Mouse (Mus musculus): ENCODE data around the gene Actb. TPM values are rescaled to one million over a fixed set of nuclear protein-coding genes. Genes with fewer than 3 reads are reported as not detected.

Gene Actb
- polyA plus RNA-seq, 2 experiments from 2014 or later: 21,144 to 46,167 TPM

DNA sequence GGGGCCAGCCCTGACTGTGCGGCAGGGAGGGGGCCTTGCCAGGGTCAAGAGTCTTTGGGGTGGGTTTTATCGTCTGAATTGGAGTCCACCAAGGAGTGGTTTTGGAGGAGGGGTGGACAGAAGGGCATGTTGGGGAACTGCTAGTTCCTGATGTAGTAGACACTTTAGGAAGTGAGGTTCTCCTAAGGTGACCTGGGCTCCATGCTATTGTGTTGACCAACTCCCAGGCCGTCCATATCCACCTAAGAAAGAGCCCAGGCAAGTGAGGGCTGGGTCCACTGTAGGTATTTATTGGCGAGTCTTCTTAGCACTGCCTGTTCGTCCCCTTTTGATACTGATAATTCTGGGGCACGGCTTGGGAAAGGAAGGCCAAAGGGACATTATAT lies 14.5 kb upstream of the Actb start:
- peak; percentile 1 for ATAC-seq

DNA sequence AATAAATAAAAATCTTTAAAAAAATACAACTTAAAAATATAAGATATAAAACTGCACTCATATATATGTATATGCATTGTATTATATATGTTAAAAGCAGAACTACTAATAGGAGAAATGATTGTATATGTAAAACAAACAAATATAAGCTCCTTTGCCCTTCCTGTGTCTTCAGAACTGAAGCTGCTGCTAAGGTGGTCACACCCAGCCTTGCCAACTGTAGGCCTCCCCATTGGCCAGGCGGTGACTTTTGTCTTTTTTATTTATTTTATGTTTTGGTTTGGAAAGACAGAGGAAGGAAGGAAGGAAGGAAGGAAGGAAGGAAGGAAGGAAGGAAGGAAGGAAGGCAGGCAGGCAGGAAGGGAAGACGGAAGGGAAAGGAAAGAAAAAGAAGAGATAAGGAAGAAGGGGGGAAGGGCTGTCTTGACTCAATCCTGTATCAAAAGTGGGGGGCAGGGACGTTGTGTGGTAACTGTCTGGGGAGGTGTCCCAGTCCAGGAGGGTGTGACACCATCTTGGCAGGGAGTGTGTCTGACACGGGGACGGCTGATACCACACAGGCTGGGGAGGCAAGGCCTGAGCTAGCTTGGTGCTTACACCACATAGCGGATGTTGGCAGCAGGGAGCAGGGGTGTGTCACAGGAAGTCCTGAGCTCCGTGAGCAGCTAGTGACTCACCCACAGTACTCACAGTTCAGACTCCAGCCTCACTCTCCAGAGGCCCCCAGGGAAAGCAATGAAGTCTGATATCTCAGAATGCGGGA lies 13.9 kb upstream of the Actb start:
- ATAC-seq: peak; percentile 99

DNA sequence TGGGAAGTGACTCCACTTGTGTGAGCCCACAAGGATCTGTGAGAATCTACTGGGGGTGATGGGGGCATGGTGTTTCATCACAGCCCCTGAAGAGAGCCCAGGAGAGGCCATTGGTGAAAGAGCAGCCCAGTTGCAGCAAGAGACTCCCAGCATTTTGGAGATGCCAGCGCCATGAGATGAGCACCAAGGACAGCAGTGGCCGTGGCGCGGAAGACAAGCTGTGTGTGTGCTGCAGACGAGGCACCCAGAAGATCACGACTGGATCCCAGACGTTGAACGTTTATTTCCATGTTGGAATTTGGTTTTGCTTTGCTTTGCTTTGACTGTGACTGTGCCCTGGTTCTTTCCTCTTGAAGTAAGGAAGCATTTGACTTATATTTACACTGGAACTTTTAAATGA lies 10.8 kb upstream of the Actb start:
- ATAC-seq: no peak

DNA sequence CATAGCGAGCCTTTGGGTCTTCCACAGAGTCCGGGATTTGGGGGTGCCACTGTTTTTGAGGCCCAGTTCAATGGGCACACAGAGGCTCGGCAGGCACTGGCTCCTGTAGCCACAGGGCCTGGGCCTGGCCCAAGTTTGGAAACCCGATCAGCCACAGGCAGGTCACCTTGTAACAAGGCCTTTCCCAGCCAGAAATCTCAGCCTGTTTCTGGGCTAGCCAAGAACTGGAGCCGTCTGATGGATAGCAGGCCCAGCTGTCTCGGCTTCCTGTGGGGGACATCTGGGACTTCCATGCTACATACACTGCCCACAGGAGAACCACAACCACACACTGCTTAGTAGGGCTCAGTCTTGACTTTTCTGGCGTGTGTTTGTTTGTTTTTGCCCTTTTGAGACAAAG lies 10.0 kb upstream of the Actb start:
- ATAC-seq: no peak

DNA sequence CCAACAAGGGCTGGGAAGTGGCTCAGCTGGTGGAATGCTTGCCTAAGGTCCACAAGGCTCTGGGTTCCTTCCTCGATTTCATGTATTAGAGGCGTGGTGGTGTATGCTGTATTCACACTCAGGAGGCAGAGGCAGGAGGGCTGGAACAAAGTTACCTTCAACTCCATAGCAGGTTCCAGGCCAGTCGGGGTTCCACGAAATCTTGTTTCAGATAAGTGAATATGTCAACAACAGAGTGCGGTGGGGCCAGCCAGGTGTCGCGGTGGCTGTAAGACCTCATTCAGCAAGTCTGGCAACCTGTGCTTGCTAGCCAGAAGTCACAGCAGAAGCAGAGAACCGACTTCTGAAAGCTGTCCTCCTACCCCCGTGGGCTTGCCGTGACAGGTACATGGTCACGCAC lies 8.7 kb upstream of the Actb start:
- ATAC-seq: no peak

DNA sequence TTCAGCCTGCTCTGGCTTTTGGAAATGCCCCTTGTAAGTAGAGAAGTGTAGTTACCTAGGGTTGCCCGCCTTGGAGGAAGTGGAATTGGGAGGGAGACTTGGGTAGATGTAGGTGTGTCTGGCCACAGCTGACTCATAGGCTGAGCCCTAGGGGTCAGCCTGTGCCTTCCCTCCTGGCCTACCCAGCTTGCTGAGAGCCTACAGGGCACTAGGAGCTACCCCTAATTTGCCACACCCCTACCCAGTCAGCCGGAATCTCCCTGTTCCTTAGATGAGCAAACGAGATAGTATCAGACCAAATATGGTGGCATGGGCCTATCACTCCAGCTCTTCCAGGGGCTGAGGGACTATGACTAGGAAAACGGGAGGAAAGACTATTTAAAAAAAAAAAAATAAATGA lies 6.2 kb upstream of the Actb start:
- ATAC-seq: no peak

DNA sequence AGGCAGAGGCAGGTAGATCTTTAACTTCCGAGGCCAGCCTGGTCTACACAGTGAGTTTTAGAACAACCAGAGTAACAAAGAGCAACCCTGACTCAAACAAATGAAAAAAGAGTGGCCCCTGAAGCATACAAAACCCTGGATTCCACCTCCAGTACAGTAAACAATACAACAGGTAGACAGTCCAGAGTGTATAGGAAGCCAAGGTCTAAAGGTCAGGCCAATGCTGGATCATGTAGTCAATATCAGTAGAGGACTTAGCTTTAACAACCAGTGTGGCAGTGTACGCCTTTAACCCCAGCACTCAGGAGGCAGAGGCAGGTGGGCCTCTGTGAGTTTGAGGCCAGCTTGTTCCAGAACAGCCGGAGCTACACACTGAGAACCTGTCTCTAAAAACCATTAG lies 5.8 kb upstream of the Actb start:
- ATAC-seq: no peak

DNA sequence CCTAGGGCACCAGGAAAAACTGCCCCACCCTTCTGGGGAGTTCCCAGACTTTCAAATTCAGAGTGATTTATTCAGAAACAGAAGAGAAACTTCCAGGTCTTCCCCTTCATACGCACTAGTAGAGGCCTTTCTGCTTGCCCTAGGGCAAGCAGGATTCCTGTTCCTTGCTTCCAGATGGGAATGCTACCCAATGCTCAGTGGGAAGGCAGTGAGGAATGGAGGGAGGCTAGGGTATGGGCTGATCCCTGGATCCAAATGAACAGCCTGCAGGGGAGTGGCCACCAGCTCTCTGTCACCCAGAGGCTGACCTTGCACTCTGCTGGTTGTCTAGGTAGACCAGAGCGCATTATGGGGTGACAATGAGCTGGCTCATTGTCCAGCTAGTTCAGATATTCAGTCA lies 5.1 kb upstream of the Actb start:
- no peak for ATAC-seq

DNA sequence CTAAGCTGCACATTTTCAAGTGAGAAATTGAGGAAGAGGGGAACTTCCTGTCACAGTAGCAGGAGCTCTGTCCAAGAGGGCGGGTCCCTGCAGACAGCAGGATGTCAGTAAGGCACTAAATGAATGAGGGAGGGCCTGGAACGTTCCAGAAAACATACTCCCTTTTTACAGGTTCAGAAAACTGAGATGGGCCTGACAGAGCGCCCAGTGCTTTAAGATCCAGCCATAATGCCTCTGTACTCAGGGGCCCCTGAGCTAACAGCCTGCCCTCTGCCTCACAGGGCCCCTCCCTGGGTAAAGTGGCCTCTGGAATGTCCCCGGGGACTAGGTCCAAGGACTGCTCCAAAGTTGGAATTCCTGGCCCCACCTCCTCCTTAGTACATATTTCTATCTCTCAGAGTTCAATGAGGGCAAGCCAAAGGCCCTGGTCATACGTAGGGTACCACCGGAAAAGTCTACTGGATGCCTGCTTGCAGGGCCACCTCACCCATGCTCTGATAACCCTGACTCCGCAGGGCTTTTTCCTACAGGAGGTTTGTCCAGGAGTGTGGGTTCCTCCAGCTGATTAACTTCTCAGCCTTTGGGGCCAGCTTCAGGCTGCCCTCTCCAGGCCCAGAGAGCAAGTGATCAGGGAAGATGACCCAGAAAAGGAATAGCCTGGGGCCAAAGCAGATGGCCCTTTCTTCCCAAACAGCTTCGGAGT lies 3.2 kb upstream of the Actb start:
- ATAC-seq: peak; percentile 38

DNA sequence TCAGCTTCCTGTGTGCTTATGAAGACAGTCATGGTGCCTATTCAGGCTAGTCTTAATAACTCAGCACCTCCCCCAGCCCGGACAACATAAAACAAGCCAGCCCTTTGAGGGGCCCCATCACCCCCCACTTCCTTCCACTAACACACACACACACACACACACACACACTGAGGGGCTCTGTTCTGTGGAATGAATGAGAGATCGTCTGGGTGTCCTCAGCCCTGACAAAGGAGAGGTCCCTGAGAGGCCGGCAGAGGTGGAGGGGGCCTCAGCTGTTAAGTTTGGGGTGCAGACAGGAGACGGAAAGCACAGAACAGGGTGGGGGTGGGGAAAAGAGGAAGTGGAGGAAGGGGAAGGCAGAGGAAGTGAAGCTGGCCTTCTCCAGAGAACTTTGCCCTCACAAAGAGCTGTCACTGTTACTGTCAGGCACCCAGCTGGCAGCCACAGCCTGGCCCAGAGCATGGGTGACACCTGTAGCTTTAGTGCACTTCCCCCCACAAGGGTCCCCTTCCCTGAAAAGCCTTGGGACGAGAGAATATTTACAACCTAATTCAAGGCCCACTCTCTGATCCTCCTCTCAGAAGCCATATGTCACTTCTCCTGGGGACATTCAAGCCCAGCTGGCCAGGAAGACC lies 2.5 kb upstream of the Actb start:
- peak; percentile 13 for ATAC-seq

DNA sequence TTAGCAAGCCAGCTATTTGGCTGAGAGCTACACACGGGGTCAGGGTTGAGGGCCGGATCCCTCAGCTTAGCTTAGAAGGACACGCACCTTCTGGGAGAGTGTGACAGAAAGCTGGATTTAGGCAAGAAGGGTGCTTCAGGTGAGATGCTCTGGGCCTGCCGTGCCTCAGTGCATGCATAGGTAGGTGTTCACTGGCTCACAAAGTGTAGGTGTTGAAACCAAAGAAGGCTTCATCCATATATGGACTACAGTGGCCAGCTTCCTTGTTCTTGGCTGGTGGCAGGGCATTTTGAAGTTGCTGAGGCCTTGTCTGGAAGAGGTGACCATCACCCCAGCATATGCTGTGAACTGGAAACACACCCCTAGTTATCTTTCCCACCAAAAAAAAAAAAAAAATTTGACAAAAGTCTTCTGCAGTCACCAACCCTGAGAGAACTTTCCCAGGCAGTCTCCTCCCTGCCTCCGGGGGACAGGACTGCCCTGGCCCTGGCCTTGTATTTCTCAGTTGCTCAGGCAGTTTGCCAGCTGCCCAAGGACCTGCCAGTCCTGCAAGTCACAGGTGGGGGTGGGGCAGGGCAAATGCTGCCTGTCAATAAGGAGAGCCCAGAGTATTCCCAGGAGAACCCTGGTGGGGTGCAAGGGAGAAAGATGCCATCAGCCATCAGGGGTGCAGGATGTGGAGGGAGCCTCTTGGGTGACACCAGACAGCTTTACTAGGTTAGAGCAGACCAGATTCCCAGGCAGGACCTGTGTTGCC lies 1.4 kb upstream of the Actb start:
- ATAC-seq: no peak

DNA sequence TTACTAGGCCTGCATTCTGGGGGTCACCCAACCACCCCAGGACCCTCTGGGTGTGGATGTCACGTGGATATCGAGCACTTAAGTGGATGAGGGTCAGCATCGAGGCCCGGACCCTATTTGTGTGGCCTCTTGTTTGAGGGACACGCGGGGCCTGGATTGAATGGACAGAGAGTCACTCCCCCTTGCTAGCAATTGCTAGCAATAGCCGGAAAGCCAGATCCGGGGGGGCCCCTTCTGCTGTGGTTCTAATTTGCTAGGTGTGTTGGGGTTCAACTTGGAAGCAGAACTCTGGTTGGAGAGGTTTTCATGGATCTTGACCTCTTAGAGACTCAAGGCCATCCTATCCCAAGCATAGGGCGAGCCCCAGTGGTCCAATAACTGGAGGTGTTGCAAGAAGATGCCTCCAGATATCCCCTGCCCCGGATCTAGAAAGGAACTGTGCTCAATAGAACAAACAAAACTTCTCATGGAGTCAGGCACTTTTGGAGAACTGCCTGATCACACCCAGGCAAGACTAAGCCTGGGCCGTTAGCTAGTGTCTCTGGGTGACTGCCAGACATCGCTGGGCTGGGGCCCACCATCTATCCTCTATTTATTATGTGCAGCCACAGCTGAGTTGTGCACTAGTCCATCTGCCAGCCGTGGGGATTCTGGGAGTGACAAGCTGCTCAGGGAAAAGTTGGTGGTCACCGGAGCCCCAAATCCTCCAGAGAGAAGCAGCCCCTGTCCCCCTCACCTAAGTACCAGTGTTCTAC lies 671 bp upstream of the Actb start:
- ATAC-seq: no peak

DNA sequence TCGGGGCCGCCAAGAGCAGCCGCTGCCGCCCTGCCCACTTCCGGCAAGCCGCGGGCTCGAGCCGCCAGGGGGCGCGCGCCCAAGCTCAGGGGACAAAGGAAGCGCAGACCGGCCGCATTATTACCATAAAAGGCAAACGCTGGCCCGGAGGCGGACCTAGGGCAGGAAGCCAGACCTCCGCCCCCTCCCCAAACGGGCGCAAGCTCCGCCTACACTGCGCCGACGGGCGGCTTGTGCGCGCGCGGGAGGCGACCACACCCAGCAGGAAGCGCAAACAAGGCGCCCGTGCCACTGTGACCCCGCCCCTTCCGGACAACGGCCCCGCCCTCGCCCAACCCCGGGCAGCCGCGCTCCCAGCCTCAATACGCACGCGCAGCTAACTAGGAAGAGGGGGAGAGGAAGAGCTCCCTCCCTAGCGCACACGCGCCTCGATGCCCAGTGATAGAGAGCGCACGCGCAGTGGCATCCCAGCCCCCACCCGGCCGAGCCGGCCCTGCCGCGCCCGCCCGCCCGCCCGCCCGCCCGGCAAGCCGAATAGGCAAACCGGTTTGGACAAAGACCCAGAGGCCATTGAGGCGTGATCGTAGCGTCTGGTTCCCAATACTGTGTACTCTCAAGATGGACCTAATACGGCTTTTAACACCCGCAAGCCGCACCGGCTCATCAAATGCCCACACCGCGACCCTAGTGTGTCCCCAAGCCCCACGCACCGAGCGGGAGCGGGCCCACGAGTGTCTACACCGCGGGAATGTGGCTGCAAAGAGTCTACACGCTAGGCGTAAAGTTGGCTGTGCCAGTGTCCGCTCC lies 626 bp downstream of the Actb start:
- peak; percentile 63 for ATAC-seq

DNA sequence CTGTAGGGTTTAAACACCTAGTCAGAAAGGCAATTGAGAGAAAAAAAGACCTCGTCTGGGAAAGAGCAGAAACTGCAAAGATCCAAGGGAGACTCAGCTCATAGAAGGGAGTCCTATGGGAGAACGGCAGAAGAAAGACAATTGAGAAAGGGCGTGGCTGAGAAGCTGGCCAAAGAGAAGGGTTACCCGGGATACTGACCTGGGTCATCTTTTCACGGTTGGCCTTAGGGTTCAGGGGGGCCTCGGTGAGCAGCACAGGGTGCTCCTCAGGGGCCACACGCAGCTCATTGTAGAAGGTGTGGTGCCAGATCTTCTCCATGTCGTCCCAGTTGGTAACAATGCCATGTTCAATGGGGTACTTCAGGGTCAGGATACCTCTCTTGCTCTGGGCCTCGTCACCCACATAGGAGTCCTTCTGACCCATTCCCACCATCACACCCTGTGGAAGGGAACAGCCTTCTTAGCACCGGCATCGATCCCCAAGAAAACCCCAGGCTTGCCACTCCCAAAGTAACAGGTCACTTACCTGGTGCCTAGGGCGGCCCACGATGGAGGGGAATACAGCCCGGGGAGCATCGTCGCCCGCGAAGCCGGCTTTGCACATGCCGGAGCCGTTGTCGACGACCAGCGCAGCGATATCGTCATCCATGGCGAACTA lies 1.4 kb downstream of the Actb start:
- ATAC-seq: no peak

DNA sequence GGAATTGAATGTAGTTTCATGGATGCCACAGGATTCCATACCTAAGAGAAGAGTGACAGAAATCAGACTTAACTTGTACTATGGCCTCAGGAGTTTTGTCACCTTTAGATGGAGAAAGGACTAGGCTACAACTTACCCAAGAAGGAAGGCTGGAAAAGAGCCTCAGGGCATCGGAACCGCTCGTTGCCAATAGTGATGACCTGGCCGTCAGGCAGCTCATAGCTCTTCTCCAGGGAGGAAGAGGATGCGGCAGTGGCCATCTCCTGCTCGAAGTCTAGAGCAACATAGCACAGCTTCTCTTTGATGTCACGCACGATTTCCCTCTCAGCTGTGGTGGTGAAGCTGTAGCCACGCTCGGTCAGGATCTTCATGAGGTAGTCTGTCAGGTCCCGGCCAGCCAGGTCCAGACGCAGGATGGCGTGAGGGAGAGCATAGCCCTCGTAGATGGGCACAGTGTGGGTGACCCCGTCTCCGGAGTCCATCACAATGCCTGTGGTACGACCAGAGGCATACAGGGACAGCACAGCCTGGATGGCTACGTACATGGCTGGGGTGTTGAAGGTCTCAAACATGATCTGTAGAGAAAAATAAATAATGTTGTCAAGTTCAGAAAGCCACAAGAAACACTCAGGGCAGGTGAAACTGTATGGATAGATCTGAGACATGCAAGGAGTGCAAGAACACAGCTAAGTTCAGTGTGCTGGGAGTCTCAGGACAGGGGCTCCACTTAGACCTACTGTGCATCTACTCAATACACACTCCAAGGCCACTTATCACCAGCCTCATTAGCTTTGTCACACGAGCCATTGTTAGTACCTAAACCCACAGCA lies 2.1 kb downstream of the Actb start:
- ATAC-seq: no peak

DNA sequence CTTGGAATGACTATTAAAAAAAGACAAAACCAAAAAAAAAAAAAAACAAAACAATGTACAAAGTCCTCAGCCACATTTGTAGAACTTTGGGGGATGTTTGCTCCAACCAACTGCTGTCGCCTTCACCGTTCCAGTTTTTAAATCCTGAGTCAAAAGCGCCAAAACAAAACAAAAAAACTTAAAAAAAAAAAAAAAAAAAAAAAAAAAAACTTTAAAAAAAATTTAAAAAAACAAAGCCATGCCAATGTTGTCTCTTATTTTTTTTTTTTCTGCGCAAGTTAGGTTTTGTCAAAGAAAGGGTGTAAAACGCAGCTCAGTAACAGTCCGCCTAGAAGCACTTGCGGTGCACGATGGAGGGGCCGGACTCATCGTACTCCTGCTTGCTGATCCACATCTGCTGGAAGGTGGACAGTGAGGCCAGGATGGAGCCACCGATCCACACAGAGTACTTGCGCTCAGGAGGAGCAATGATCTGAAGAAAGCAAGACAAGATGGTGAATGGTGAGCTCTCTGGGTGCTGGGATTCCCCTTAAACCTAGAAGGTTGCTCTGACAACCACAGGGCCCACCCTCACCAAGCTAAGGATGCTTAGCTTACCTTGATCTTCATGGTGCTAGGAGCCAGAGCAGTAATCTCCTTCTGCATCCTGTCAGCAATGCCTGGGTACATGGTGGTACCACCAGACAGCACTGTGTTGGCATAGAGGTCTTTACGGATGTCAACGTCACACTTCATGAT lies 2.9 kb downstream of the Actb start:
- ATAC-seq: peak; percentile 17

DNA sequence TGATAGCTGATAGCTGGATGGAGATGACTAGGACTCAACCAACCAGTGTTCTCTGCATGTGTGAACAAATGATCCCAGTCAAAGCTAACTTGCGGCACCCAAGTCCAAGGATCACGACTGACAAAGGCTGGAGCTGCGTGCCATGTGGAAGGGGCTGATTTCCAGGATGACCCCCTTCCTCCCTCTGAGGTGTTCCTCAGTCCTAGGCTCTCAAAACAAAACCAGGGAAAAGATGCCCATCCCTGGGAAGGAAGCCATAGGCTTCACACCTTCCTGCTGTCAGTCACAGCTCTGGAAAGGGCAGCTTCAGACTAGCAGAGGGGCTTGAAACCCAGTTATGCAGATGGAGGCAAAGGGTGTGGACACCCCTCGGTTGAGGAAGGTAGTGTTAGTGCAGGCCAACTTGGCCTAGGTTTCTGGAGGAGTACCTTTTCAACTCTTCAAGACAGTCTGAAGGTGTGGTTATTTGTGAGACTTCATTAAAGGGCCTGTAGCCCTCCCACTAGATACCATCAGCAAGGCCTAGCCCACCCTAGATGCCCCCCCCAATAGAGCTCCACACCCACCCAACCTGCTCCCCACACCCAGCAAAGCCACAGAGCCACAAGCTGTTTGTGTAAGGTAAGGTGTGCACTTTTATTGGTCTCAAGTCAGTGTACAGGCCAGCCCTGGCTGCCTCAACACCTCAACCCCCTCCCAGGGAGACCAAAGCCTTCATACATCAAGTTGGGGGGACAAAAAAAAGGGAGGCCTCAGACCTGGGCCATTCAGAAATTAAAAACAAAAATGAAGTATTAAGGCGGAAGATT lies 3.8 kb downstream of the Actb start:
- no peak for ATAC-seq

DNA sequence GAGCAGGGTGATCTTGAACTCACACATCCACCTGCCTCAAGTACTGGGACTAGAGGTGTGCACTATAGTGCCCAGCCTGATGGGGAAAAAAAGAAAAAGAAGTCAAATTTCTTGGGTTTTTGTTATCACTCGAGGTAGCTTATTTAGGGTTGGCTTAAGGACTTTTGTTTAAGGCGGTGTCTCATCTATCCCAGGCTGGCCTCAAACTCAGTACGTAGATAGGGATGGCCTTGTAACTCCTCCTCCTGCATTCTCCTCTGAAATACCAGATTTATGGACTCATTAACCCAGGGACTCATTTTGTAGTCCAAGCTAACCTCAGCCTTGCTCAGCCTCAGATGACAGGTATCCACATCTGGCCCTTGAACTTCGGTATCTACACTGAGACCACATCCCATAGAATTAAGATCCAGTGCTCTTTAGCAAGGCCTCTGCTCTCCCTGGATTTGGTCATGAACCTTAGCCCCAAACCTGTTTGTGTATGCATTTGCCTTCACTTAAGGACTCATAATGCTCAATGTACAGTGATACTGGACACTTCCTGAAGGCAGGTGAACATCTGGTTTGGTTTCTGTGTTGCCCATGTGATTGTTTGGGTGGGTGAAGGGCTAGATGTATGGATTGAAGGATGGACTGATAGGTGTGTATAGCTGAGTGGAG lies 4.6 kb downstream of the Actb start:
- ATAC-seq: no peak
